Mouse (Mus musculus) bone marrow, adult 2 months (tissue): ENCODE data around the gene Plekhg4.

ENCODE experiments used
- CTCF ChIP-seq: fragments of 200-500 bp; IDR thresholded peaks from 2 replicates; pipeline ENCODE4 v1.5.1; 2011; ENCODE audit warnings: low read length, control low read depth; ENCODE audit not compliant: control insufficient read depth, insufficient read depth
- POLR2A ChIP-seq: fragments of 200-500 bp; IDR thresholded peaks from 2 replicates; pipeline ENCODE4 v1.6.1; 2011; ENCODE audit warnings: low read depth, mild to moderate bottlenecking, control low read depth, low read length, borderline replicate concordance; ENCODE audit not compliant: control insufficient read depth

GRCm38 (mm10) chr8:105347428-105348221 lies 25.4 kb upstream of the Plekhg4 start, which contains the start of gene Fhod1:
- TF ChIP-seq CTCF = no peak
- peak; percentile 67; the same call in 1 of the 2 replicates for TF ChIP-seq POLR2A
